Mouse (Mus musculus): ENCODE results near the gene Cacna1e. TPM values are rescaled to one million over a fixed set of nuclear protein-coding genes. Genes with fewer than 3 reads are reported as not detected.
A peak's percentile ranks its signal among the peaks of the same experiment; 100 is the strongest.

The Cacna1e gene
- polyA plus RNA-seq, 1 experiment from 2014 or later, result 2.3 TPM

DNA sequence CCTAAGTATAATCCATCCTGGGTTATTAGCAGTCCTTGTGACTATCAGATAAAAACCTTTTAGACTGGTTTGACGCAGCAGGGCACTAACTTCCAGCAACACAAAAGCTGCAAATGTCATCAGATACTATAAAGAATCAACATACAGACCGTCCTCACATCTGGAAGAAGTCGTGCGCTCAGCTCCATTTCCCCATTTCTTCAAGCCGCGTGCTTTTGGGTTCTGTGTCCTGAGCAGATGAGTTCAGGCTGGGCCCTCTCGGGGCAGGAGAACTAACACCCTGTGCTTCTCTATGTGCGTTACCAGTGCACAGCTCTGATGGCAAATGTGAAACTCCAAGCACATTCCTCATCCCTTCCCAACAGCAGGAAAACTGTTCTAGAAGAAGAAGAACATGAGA is 177.3 kb downstream of the Cacna1e start:
- Histone ChIP-seq H3K36me3 (ENCODE audit: control insufficient read depth, insufficient read depth, low read length) (no peaks in the 10 kb centered on the region), H3K27me3 (ENCODE audit: control insufficient read depth, insufficient read depth, low read length) (no peaks in the 10 kb centered on the region), H3K4me3 (ENCODE audit: low read depth, low read length) (no peak overlapping the region), H3K27ac (ENCODE audit: low read length) (no peak overlapping the region), H3K9ac (replicated peaks; ENCODE audit: low read depth, low read length) (no peak overlapping the region), H3K4me1 (ENCODE audit: control insufficient read depth, insufficient read depth, low read length) (peaks cover 3% of the 10 kb centered on the region; the same call in 1 of the 2 replicates), H3K4me2 (replicated peaks; ENCODE audit: low read depth, low read length) (no peak overlapping the region), H3K9me3 (ENCODE audit: control insufficient read depth, low read depth, low read length) (no peaks in the 10 kb centered on the region)
- WGBS, result 71% methylated on average over 8 of the region's 8 CpGs
- ATAC-seq (ENCODE audit: insufficient number of reproducible peaks, insufficient read depth, low FRiP score, low read depth), result no peak

DNA sequence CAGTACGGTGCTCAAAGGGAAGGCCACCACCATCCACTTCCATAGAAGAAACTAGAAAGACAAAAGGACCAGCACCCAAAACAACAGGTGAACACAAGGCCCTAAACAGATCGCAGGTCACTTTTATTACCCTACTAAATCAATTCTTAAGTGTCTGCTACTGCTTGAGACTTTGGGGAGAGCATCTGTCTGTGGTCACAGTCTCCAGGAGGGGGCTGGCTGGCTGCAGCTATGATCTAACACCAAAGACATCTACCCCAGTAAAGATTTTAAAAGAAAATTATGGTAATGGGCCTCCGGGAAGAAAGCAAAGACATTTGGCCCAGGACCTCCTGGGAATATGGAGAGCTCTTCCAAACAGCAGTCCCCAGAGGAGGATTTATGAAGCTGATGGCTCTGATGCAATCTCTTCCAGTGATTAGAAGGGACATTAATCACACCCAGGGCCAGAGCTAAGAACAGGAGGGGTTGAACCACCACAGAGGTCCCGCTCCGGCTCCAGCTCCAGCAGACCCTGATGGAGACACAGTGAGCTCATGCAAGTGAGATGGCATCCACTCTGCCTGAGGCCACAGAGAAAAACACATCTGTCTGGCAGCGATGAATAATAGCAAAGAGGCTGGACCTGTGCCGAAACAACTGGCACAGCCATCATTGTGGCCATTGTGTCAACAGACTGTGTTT is 178.3 kb downstream of the Cacna1e start:
- Histone ChIP-seq H3K9ac (replicated peaks; ENCODE audit: low read depth, low read length) (no peak overlapping the region), H3K27ac (ENCODE audit: low read length) (no peak overlapping the region), H3K36me3 (ENCODE audit: control insufficient read depth, insufficient read depth, low read length) (no peaks in the 10 kb centered on the region), H3K4me2 (replicated peaks; ENCODE audit: low read depth, low read length) (no peak overlapping the region), H3K4me1 (ENCODE audit: control insufficient read depth, insufficient read depth, low read length) (peaks cover 3% of the 10 kb centered on the region; the same call in 1 of the 2 replicates), H3K27me3 (ENCODE audit: control insufficient read depth, insufficient read depth, low read length) (no peaks in the 10 kb centered on the region), H3K4me3 (ENCODE audit: low read depth, low read length) (no peak overlapping the region), H3K9me3 (ENCODE audit: control insufficient read depth, low read depth, low read length) (no peaks in the 10 kb centered on the region)
- 44% methylated on average over 7 of the region's 7 CpGs for WGBS
- ATAC-seq (ENCODE audit: insufficient number of reproducible peaks, insufficient read depth, low FRiP score, low read depth), result no peak

- Histone ChIP-seq H3K4me3 (ENCODE audit: low read depth, low read length) (no peak overlapping the region), H3K36me3 (ENCODE audit: control insufficient read depth, insufficient read depth, low read length) (no peaks in the 10 kb centered on the region), H3K9ac (replicated peaks; ENCODE audit: low read depth, low read length) (no peak overlapping the region), H3K9me3 (ENCODE audit: control insufficient read depth, low read depth, low read length) (no peaks in the 10 kb centered on the region), H3K27ac (ENCODE audit: low read length) (no peak overlapping the region), H3K4me1 (ENCODE audit: control insufficient read depth, insufficient read depth, low read length) (peaks cover 3% of the 10 kb centered on the region; the same call in 1 of the 2 replicates), H3K27me3 (ENCODE audit: control insufficient read depth, insufficient read depth, low read length) (no peaks in the 10 kb centered on the region), H3K4me2 (replicated peaks; ENCODE audit: low read depth, low read length) (no peak overlapping the region)
- peak; percentile 72; the same call in 1 of the 2 replicates for ATAC-seq (ENCODE audit: insufficient number of reproducible peaks, insufficient read depth, low FRiP score, low read depth)
- 51% methylated on average over 11 of the region's 11 CpGs for WGBS
Measured at GRCm38 (mm10) chr1:154704558-154705185, 179.6 kb downstream of the Cacna1e start.

GRCm38 (mm10) chr1:154702623-154703022 is 181.7 kb downstream of the Cacna1e start:
- no peak overlapping the region for H3K9ac ChIP-seq (replicated peaks; ENCODE audit: low read depth, low read length)
- ATAC-seq (ENCODE audit: insufficient number of reproducible peaks, insufficient read depth, low FRiP score, low read depth), result no peak
- peaks cover 3% of the 10 kb centered on the region; the same call in 1 of the 2 replicates for H3K4me1 ChIP-seq (ENCODE audit: control insufficient read depth, insufficient read depth, low read length)
- H3K27ac ChIP-seq (ENCODE audit: low read length), result no peak overlapping the region
- no peaks in the 10 kb centered on the region for H3K27me3 ChIP-seq (ENCODE audit: control insufficient read depth, insufficient read depth, low read length)
- no peak overlapping the region for H3K4me2 ChIP-seq (replicated peaks; ENCODE audit: low read depth, low read length)
- 81% methylated on average over 2 of the region's 2 CpGs for WGBS
- H3K4me3 ChIP-seq (ENCODE audit: low read depth, low read length), result no peak overlapping the region
- H3K36me3 ChIP-seq (ENCODE audit: control insufficient read depth, insufficient read depth, low read length), result no peaks in the 10 kb centered on the region
- no peaks in the 10 kb centered on the region for H3K9me3 ChIP-seq (ENCODE audit: control insufficient read depth, low read depth, low read length)

- H3K4me1 ChIP-seq (ENCODE audit: control insufficient read depth, insufficient read depth, low read length), result no peaks in the 10 kb centered on the region
- H3K36me3 ChIP-seq (ENCODE audit: control insufficient read depth, insufficient read depth, low read length), result no peaks in the 10 kb centered on the region
- 35% methylated on average over 14 of the region's 14 CpGs for WGBS
- ATAC-seq (ENCODE audit: insufficient number of reproducible peaks, insufficient read depth, low FRiP score, low read depth), result no peak
- H3K9ac ChIP-seq (replicated peaks; ENCODE audit: low read depth, low read length), result no peak overlapping the region
- H3K4me2 ChIP-seq (replicated peaks; ENCODE audit: low read depth, low read length), result no peak overlapping the region
- no peak overlapping the region for H3K27ac ChIP-seq (ENCODE audit: low read length)
- H3K4me3 ChIP-seq (ENCODE audit: low read depth, low read length), result no peak overlapping the region
- H3K27me3 ChIP-seq (ENCODE audit: control insufficient read depth, insufficient read depth, low read length), result no peaks in the 10 kb centered on the region
- no peaks in the 10 kb centered on the region for H3K9me3 ChIP-seq (ENCODE audit: control insufficient read depth, low read depth, low read length)
Measured at GRCm38 (mm10) chr1:154688876-154689665, 195.2 kb downstream of the Cacna1e start.

GRCm38 (mm10) chr1:154686861-154687260 is 197.4 kb downstream of the Cacna1e start:
- H3K27me3 ChIP-seq (ENCODE audit: control insufficient read depth, insufficient read depth, low read length), result no peaks in the 10 kb centered on the region
- no peak overlapping the region for H3K9ac ChIP-seq (replicated peaks; ENCODE audit: low read depth, low read length)
- H3K4me2 ChIP-seq (replicated peaks; ENCODE audit: low read depth, low read length), result no peak overlapping the region
- 77% methylated on average over 6 of the region's 6 CpGs for WGBS
- no peaks in the 10 kb centered on the region for H3K4me1 ChIP-seq (ENCODE audit: control insufficient read depth, insufficient read depth, low read length)
- no peaks in the 10 kb centered on the region for H3K36me3 ChIP-seq (ENCODE audit: control insufficient read depth, insufficient read depth, low read length)
- H3K9me3 ChIP-seq (ENCODE audit: control insufficient read depth, low read depth, low read length), result no peaks in the 10 kb centered on the region
- no peak overlapping the region for H3K4me3 ChIP-seq (ENCODE audit: low read depth, low read length)
- ATAC-seq (ENCODE audit: insufficient number of reproducible peaks, insufficient read depth, low FRiP score, low read depth), result no peak
- no peak overlapping the region for H3K27ac ChIP-seq (ENCODE audit: low read length)

DNA sequence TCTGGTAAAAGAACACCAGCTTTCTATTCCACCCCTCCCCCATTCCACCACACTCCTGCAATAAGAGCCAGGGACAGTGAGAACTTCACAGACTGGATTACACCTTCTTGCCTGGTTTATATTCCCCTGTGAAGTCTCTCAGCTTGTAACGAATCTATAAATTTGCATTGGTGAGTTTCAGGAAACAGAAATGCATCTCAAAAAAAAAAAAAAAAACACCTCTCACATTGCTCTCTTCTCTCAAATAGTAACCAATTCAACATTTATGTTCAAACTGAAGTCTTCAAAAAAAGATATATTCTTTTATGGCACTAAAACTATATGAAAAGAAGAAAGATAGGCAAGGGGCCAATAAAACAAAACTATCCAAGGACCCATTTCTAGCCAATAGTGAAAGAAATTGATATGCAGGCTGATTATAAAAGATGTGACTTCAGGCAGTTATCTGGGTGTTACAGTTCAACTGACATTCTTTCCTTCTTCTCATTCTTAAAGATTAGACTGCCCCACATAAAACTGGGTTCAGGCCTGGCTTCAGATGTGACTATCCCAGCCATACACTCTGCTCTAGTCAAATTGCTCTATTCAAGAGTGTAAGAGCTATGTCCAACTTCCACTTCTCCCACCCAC is 200.7 kb downstream of the Cacna1e start:
- WGBS, result 79% methylated on average over 1 of the region's 1 CpGs
- Histone ChIP-seq H3K4me3 (ENCODE audit: low read depth, low read length) (no peak overlapping the region), H3K36me3 (ENCODE audit: control insufficient read depth, insufficient read depth, low read length) (no peaks in the 10 kb centered on the region), H3K27me3 (ENCODE audit: control insufficient read depth, insufficient read depth, low read length) (no peaks in the 10 kb centered on the region), H3K9ac (replicated peaks; ENCODE audit: low read depth, low read length) (no peak overlapping the region), H3K4me1 (ENCODE audit: control insufficient read depth, insufficient read depth, low read length) (no peaks in the 10 kb centered on the region), H3K4me2 (replicated peaks; ENCODE audit: low read depth, low read length) (no peak overlapping the region), H3K9me3 (ENCODE audit: control insufficient read depth, low read depth, low read length) (no peaks in the 10 kb centered on the region), H3K27ac (ENCODE audit: low read length) (no peak overlapping the region)
- ATAC-seq (ENCODE audit: insufficient number of reproducible peaks, insufficient read depth, low FRiP score, low read depth), result no peak

DNA sequence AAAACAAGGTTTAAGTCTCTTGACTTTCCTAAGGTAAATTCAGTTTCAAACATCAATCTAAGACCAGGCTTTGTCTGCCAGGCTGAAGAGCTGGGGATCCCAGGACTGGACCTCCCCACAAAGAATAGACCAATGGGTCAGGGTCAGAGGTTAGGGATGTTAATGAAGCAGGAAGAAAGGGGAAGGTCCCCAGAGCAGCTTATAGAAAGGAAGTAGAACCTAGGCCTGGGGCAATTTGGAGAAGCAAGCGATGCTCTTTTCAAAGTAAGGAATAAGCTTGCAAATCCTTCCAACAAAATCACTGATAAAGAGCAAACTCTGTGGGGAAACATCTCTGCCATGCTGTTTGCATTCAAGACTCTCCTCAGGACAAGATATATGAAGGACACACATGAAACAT is 205.3 kb downstream of the Cacna1e start:
- Histone ChIP-seq H3K4me1 (ENCODE audit: control insufficient read depth, insufficient read depth, low read length) (no peaks in the 10 kb centered on the region), H3K4me2 (replicated peaks; ENCODE audit: low read depth, low read length) (no peak overlapping the region), H3K4me3 (ENCODE audit: low read depth, low read length) (no peak overlapping the region), H3K27ac (ENCODE audit: low read length) (no peak overlapping the region), H3K36me3 (ENCODE audit: control insufficient read depth, insufficient read depth, low read length) (no peaks in the 10 kb centered on the region), H3K27me3 (ENCODE audit: control insufficient read depth, insufficient read depth, low read length) (no peaks in the 10 kb centered on the region), H3K9me3 (ENCODE audit: control insufficient read depth, low read depth, low read length) (no peaks in the 10 kb centered on the region), H3K9ac (replicated peaks; ENCODE audit: low read depth, low read length) (no peak overlapping the region)
- no peak for ATAC-seq (ENCODE audit: insufficient number of reproducible peaks, insufficient read depth, low FRiP score, low read depth)
- 65% methylated on average over 1 of the region's 1 CpGs for WGBS
